Mouse (Mus musculus) forelimb bud, embryonic 11.5 days (tissue): Measurements from ENCODE around the gene Gm12185.
A peak's percentile ranks its signal among the peaks of the same experiment; 100 is the strongest.
"Not testable (repeated sequence)": the region's sequence is repeated elsewhere in the genome, so short reads cannot be mapped to it uniquely, and the experiment has no call there.

ENCODE experiments used
- DNase-seq: peaks from one replicate; pipeline ENCODE4 v3.0.0-alpha.2; 2012; ENCODE audit warnings: low read depth, low spot score

The Gm12185 gene

DNA sequence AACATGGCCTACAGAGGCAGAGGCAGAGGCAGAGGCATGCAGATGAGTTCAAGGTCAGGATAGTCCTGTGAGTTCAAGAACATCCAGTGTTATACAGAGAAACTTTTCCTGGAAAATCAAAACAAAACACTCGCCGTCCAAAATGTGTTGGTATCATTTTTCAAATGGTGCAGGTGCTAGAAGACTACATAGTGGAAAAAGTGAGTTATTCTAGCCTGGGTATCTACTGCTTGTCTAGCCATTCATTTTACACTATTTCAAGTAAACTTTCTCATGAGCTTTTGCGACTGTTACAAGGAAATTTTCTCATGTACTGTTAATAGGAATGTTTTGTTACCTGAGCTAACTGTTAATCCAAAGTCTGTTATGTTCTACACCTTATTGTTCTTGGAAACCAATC lies 73.6 kb downstream of the Gm12185 start:
- no peak for DNase-seq

GRCm38 (mm10) chr11:48913611-48914010 lies 78.4 kb downstream of the Gm12185 start:
- no peak for DNase-seq

- DNase-seq, result no peak
Measured at GRCm38 (mm10) chr11:48908459-48908858, 83.6 kb downstream of the Gm12185 start.

- no peak for DNase-seq
Measured at GRCm38 (mm10) chr11:48902021-48902420, 90.0 kb downstream of the Gm12185 start, which contains the start of gene Gm5431. Gm5431 (minus strand) TSS chr11:48902214.

DNA sequence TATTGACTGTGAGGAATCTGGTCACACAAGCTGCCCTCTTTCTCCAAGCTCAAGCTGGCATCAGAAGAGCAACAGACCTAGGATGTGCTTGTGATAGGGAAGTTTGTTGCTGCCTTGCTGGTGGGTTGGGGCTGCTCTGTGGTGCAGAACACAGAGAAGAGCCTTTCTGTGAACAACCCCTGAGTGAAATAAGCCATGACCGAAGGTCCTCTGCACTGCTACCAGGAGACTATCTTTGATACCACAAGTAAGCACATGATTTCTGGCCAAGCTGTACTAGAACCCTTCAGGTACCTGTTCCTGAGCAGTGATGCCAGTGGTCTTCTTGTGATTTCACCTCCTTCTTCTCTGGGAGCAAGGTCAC lies 90.5 kb downstream of the Gm12185 start:
- DNase-seq, result not testable (repeated sequence)

GRCm38 (mm10) chr11:48900654-48901566 lies 91.1 kb downstream of the Gm12185 start:
- DNase-seq, result not testable (repeated sequence)

DNA sequence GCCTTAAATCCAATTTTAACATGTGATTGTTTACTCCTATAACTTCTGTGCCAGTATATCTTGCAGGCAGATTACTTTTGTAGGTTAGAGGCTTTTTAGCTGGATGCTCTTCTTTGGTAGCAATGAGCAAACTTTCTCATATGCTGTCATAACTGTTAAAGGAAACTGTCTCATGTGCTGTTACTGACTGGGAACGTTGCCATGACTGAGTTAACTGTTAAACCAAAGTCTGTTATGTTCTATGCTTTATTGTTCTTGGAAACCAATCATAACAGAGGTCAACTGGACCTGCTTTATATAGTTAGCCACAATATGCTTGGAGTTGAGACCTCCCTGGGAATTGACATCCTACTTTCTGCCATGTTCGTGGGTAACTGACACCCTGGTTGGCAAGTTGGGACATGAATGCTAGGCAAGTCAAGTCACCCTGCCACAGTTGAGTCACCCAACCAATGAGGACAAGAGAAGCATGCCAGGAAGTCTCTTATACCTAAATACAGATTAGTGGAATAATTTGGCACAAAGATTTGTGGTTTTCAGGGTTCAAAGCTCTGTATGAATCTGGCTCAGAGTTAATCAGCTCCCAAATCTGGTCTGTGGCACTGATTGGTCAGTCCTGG lies 93.1 kb downstream of the Gm12185 start:
- no peak for DNase-seq

- no peak for DNase-seq
Measured at GRCm38 (mm10) chr11:48876680-48877079, 115.3 kb downstream of the Gm12185 start.

DNA sequence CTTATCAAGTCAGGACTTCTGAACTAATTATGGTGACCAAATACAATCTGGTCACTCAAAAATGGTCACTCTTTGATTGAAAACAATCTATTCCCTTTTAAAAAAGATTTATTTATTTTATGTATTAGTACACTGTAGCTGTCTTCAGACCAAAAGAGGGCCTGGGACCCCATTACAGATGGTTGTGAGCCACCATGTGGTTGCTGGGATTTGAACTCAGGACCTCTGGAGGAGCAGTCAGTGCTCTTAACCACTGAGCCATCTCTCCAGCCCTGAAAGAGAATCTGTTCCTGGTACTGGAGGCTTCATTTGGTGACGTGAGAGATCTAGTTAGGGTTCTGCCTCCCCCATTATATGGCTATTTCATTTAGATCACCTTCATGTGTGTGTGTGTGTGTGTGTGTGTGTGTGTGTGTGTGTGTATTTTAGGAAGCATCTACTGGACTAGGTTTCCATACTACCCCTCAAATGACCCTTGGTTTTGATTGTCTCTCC lies 116.6 kb downstream of the Gm12185 start:
- not testable (repeated sequence) for DNase-seq

- peak; percentile 55 for DNase-seq
Measured at GRCm38 (mm10) chr11:48874465-48874864, 117.6 kb downstream of the Gm12185 start.

DNA sequence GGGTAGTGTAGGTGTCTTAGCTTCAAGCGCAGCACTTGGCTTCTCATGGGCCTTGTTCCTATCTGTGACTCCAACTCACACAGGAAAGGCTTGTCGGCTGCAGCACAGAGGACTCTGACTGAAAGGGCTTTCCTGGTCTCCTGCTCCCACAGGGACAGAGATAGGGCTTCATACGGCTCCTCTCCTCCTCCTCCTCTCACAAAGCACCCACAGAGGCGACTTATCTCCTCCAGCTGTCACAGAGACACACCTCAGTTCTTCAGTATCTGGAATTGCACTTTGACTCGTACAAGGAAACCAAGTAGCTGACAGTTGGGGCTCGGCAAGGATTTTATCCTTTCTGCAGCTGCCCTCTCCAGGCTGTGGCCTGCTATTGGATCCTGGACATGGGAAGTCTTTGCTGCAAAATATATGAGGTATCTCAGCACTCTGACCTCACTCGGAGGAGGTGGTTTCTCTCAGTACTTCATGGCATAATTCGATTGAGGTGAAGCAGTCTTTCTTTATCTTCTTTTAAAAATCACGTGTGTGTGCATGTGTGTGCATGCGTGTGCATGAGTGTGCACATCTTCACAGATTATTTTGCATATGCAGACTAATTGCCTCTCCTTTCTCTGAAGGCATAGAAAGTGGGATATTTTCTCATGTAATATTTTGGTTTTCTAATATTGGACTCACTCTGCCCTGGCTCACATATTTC lies 118.3 kb downstream of the Gm12185 start:
- DNase-seq, result no peak

GRCm38 (mm10) chr11:48872695-48873300 lies 119.2 kb downstream of the Gm12185 start:
- DNase-seq, result no peak

GRCm38 (mm10) chr11:48871817-48872541 lies 120.0 kb downstream of the Gm12185 start:
- DNase-seq, result peak; percentile 11

DNA sequence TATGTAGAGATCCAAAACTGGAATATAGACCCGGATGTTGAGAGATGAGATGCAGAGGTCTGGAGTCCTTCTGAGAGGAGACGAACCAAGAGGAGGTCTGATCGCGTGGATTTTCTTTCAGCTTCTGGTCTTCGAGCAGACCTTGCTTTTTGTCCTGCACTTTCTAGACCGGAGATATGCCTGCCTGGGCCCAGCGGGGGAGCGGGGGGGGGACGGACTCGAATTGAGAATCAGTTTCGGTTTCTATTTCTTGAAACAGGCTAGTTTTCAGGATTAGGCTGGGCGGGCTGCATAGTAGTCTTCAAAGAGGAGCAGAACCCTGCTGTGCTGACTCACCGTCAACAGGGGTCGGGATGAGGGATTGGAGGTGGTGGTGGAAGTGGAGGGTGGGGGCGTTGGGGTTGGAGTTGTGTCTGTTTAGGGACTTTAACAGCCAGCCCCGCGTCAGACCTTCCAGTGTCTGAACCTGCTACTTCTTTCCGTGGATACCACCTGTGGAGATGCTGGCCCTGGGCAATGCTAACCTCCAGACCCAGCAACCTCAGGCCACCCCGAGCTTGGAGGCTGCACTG lies 120.7 kb downstream of the Gm12185 start, which contains the start of gene Irgm1:
Gene Irgm1 (minus strand): TSS at position 483 of the 572 bp plus-strand sequence.
- peak; percentile 16 for DNase-seq

GRCm38 (mm10) chr11:48870781-48871180 lies 121.2 kb downstream of the Gm12185 start:
- DNase-seq, result no peak

DNA sequence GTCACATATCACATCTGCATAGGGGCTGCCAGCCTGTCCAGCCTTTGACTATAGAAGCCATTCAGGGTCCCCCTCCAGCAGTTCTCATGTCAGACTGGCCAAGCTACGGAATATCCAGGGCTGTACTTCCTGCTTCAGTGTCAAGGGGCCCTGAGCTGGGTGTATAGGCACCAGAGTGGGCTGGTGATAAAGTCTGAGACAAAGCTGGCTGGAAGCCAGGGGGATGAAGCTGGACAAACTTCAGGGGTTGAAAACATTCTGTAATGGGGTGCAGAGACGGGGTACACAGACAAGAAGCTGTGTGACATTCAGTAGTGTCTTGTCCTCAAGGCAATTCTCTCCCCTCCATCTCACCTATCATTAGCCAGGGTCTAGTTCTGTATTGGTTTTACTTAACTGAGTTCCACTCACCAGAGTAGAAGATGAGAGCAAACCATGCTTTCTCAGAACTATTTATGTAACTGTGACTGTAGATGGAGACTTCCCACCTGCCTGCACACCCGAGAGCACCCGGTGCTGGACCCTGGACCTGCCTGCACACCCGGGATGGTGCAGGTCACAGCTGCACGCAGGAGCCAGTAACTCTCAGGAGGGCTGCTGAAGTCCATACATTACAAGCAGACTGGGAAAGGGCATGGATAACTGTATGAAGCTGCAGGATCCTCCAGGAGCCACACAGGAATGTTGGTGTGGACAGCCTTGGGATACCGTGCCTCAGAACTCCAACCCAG lies 122.5 kb downstream of the Gm12185 start:
- no peak for DNase-seq

DNA sequence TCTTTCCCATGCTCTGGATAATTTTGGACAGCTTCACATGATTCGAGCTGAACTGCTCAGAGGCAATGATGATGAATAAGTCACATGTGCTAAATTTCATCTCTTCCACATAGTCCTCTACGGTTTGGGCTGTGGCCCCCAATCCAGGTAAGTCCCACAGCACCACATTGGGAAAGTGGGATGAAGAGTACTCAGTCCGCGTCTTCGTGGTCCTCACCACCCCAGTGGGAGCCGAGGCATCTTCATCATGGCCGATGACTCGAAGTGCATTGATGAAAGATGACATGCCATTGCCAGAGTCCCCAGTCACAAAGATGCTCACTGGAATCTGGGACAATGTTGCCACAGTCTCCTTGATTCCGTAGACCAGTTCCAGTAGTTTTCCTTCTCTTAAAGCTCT lies 125.5 kb downstream of the Gm12185 start:
- no peak for DNase-seq

DNA sequence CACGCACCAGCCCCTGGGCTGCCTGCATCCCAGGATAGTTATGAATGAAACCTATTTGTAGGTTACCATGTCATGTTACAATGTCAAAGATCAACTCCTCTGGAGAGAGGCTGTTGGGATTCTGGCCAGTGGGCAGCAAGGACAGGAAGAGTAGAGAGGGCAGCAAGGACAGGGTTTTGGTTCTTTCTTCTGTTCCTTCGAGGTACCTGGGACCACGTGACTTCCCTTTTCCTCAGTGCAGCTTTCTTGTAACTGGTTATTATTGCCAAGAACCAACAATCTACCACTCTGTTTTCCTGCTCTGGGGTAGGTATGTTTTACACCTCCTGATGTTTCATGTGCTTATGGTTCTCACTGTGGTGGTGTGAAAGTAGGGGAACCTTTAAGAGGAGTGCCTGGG lies 128.2 kb downstream of the Gm12185 start:
- DNase-seq, result no peak

- DNase-seq, result no peak
Measured at GRCm38 (mm10) chr11:48862784-48863319, 129.2 kb downstream of the Gm12185 start.

- DNase-seq, result peak; percentile 63
Measured at GRCm38 (mm10) chr11:48859014-48859413, 133.0 kb downstream of the Gm12185 start.
